Comparison of ENCODE assay signal across 28 mouse cellular contexts in genomic region chr4:46978371-46978770, GRCm38 (mm10). TPM values are rescaled to one million over a fixed set of nuclear protein-coding genes. Genes with fewer than 3 reads are reported as not detected.
DNase-seq lines count a peak whose midpoint lies in the region; ATAC-seq and TF ChIP-seq lines count a peak whose summit lies in the region.
"Had no signal": no experiment of that assay in that cellular context is flagged by ENCODE, and none has a peak within 500 bp of the region (broad histone marks: within the 10 kb centered on the region; RNA-seq: fewer than 3 reads in every experiment).

No protein-coding gene starts in this region.

- no peak overlapping the region for H3K27ac ChIP-seq in liver, adult 2 months (replicated peaks; ENCODE audit: insufficient read depth, low read depth, low read length)
- no peak overlapping the region for H3K27ac ChIP-seq in liver, embryonic 11.5 days (ENCODE audit: low read depth, low read length)
- no peak overlapping the region for H3K27ac ChIP-seq in bone marrow, adult 2 months (ENCODE audit: control insufficient read depth, insufficient read depth, low read depth, low read length, poor library complexity)
- H3K27ac ChIP-seq: forebrain, embryonic 12.5 days; heart, embryonic 13.5 days; hindbrain, embryonic 15.5 days; kidney, embryonic 15.5 days; limb, embryonic 13.5 days; liver, embryonic 14.5 days; midbrain, embryonic 15.5 days; neural tube, embryonic 12.5 days; stomach, embryonic 15.5 days had no signal

- H3K79me2 ChIP-seq in liver, adult 2 months (ENCODE audit: control insufficient read depth, insufficient read depth, low read length): peaks cover 16% of the 10 kb centered on the region

- no peak overlapping the region for H3K4me2 ChIP-seq in liver, embryonic 11.5 days
- H3K4me2 ChIP-seq: forebrain, embryonic 12.5 days; heart, embryonic 13.5 days; hindbrain, embryonic 15.5 days; kidney, embryonic 15.5 days; limb, embryonic 13.5 days; lung, embryonic 14.5 days; midbrain, embryonic 15.5 days; neural tube, embryonic 12.5 days; stomach, embryonic 15.5 days had no signal

- no peak overlapping the region for H3K9ac ChIP-seq in liver, adult 2 months (ENCODE audit: low read depth, low read length)
- no peak overlapping the region for H3K9ac ChIP-seq in liver, embryonic 11.5 days (ENCODE audit: low read depth, low read length)
- H3K9ac ChIP-seq: forebrain, embryonic 12.5 days; forebrain, postnatal 0 days; heart, embryonic 13.5 days; hindbrain, embryonic 15.5 days; kidney, embryonic 15.5 days; limb, embryonic 13.5 days; liver, embryonic 14.5 days; lung, embryonic 14.5 days; midbrain, embryonic 15.5 days; neural tube, embryonic 12.5 days; stomach, embryonic 15.5 days had no signal

- H3K4me1 ChIP-seq in liver, adult 2 months (ENCODE audit: control insufficient read depth, insufficient read depth, low read length): no peaks in the 10 kb centered on the region
- no peaks in the 10 kb centered on the region for H3K4me1 ChIP-seq in liver, embryonic 11.5 days (replicated peaks; ENCODE audit: control insufficient read depth, insufficient read depth, low read length)
- no peaks in the 10 kb centered on the region for H3K4me1 ChIP-seq in bone marrow, adult 2 months (ENCODE audit: control insufficient read depth, insufficient read depth, low read length)
- H3K4me1 ChIP-seq: forebrain, embryonic 12.5 days; heart, embryonic 13.5 days; kidney, embryonic 15.5 days; limb, embryonic 13.5 days; midbrain, embryonic 15.5 days; neural tube, embryonic 12.5 days; stomach, embryonic 15.5 days had no signal

- ATAC-seq in liver, embryonic 11.5 days (replicated peaks; ENCODE audit: low FRiP score): no peak
- ATAC-seq: forebrain, postnatal 0 days; midbrain, embryonic 15.5 days had no signal

- peak; percentile 45; the same call in 1 of the 2 replicates for TF ChIP-seq CTCF in liver, adult 2 months (IDR thresholded peaks at IDR 0.05; ENCODE audit: low read depth, low read length)
- TF ChIP-seq CTCF in bone marrow, adult 2 months (IDR thresholded peaks at IDR 0.05; ENCODE audit: control insufficient read depth, insufficient read depth, low read length): peak; percentile 37; the same call in 1 of the 2 replicates

- no peak overlapping the region for H3K4me3 ChIP-seq in liver, adult 2 months (ENCODE audit: insufficient read depth, low read depth, low read length)
- H3K4me3 ChIP-seq in liver, embryonic 11.5 days (ENCODE audit: low read depth, low read length): no peak overlapping the region
- no peak overlapping the region for H3K4me3 ChIP-seq in bone marrow, adult 2 months (replicated peaks; ENCODE audit: control insufficient read depth, low read depth, low read length)
- H3K4me3 ChIP-seq: erythroblast, embryonic 14.5 days; forebrain, embryonic 12.5 days; heart, embryonic 13.5 days; hindbrain, embryonic 15.5 days; kidney, embryonic 15.5 days; limb, embryonic 13.5 days; midbrain, embryonic 15.5 days; neural tube, embryonic 12.5 days; stomach, embryonic 15.5 days had no signal

- H3K27me3 ChIP-seq in liver, adult 2 months (ENCODE audit: control insufficient read depth, insufficient read depth, low read length): no peaks in the 10 kb centered on the region
- H3K27me3 ChIP-seq in liver, embryonic 11.5 days (replicated peaks; ENCODE audit: control insufficient read depth, insufficient read depth, low read length): 0 out of 2 replicates have a peak, but pooled peaks cover 3% of the 10 kb centered on the region
- H3K27me3 ChIP-seq: forebrain, embryonic 12.5 days; hindbrain, embryonic 15.5 days; midbrain, embryonic 15.5 days; neural tube, embryonic 12.5 days had no signal

- 87% methylated on average over 6 of the region's 6 CpGs for WGBS in liver, adult 2 months
- 79% methylated on average over 6 of the region's 6 CpGs for WGBS in liver, embryonic 11.5 days
- 75% methylated on average over 6 of the region's 6 CpGs for WGBS in bone marrow, adult 2 months

- H3K9me3 ChIP-seq in liver, embryonic 11.5 days (ENCODE audit: control insufficient read depth, low read length): no peaks in the 10 kb centered on the region
- H3K9me3 ChIP-seq: forebrain, embryonic 12.5 days; heart, embryonic 13.5 days; hindbrain, embryonic 15.5 days; kidney, embryonic 15.5 days; limb, embryonic 13.5 days; midbrain, embryonic 15.5 days; neural tube, embryonic 12.5 days; stomach, embryonic 15.5 days had no signal

- TF ChIP-seq POLR2A in liver, adult 2 months (IDR thresholded peaks at IDR 0.05; ENCODE audit: extremely low read depth, insufficient read depth, low read length): no peak
- no peak for TF ChIP-seq POLR2A in bone marrow, adult 2 months (IDR thresholded peaks at IDR 0.05; ENCODE audit: borderline replicate concordance, control insufficient read depth, low read depth, low read length)

- no peaks in the 10 kb centered on the region for H3K36me3 ChIP-seq in liver, adult 2 months (ENCODE audit: control insufficient read depth, insufficient read depth, low read length)
- no peaks in the 10 kb centered on the region for H3K36me3 ChIP-seq in liver, embryonic 11.5 days (ENCODE audit: control insufficient read depth, insufficient read depth, low read length)
- H3K36me3 ChIP-seq: forebrain, embryonic 12.5 days; heart, embryonic 13.5 days; hindbrain, embryonic 15.5 days; kidney, embryonic 15.5 days; limb, embryonic 13.5 days; midbrain, embryonic 15.5 days; neural tube, embryonic 12.5 days; stomach, embryonic 15.5 days had no signal

- no peak for DNase-seq in liver, adult 2 months (ENCODE audit: extremely low read depth, low read depth, low spot score)
- DNase-seq in liver, embryonic 11.5 days (ENCODE audit: low spot score): no peak
- peak; percentile 8 for DNase-seq in 416B (ENCODE audit: low read depth)
- DNase-seq in thymus, postnatal 36 days: peak; percentile 22 to 26
- no peak for DNase-seq in ovary, adult 18-20 months (ENCODE audit: low spot score)
- DNase-seq in yolk sac, embryonic 10.5 days (ENCODE audit: low spot score): no peak
- DNase-seq: adrenal gland, postnatal 25 days; cerebellum, postnatal 14 days; forebrain, postnatal 0 days; heart, postnatal 10 days; kidney, adult 18-20 months; kidney, postnatal 25 days; lung, embryonic 14.5 days; lung, postnatal 14 days; right cerebral cortex, postnatal 14 days had no signal

RNA-seq across cellular contexts. Expression of gene Gabbr2, which starts 13.3 kb away (rescaled TPM):
- 7.7 and 14.2 TPM in 2 replicates for total RNA-seq in liver, adult 2 months (2014; rRNA removed)
- polyA plus RNA-seq in liver, adult 2 months (2012; rRNA removed): 10.9 and 15.0 TPM in 2 replicates
- polyA plus RNA-seq in liver, embryonic 11.5 days (2014; fragmentation: Nextera tagmentation; extraction: Ambion mirVana): 0.09 and 0.19 TPM in 2 replicates
- 1.1 TPM in 1 of 2 replicates, not detected in the other for polyA plus RNA-seq in bone marrow, adult 2 months (2011; ENCODE audit: insufficient read depth, insufficient read length, low replicate concordance, missing spikeins)
- total RNA-seq: MEL had no signal
- polyA plus RNA-seq: C2C12; erythroblast, embryonic 14.5 days; lung, embryonic 14.5 days had no signal

Comparison
In these comparisons a context has a peak if more than half of its experiments do, and no peak if none do; other contexts are left out.
1. DNase-seq: peak in 416B (single experiment) and thymus, postnatal 36 days (2 of 2); none in liver, adult 2 months (single experiment), liver, embryonic 11.5 days (single experiment), ovary, adult 18-20 months (single experiment) and yolk sac, embryonic 10.5 days (single experiment).